Mouse (Mus musculus): ENCODE data around the gene Ptgfrn.

DNA sequence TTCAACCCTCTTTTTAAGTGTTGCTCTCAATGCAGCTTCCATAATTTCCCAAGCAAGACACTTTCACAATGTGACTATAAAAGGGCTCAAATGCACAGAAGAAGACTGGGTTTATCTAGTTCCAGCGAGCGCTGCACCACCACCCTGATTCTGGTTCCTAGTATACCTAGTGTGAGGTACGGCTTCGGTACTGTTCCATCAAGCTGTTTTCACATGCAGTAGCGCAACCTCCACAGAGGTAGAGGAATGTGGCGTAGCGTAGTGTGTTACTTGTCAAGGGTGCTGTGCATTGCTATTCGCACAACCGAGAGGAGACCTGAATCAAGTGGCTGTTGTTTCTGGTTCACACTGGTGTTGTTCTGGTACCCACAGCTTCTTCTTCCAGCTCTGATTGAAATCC lies 24.8 kb upstream of the Ptgfrn start:
- no peak for TF ChIP-seq MAX (IDR thresholded peaks at IDR 0.05; ENCODE audit: low read depth)
- TF ChIP-seq POLR2A (IDR thresholded peaks at IDR 0.05; ENCODE audit: insufficient read length, low read depth), result no peak
- TF ChIP-seq E2F4 (IDR thresholded peaks at IDR 0.05; ENCODE audit: insufficient read depth), result no peak
- TF ChIP-seq USF1 (IDR thresholded peaks at IDR 0.05; ENCODE audit: low read depth), result no peak
- TF ChIP-seq MYOG (IDR thresholded peaks at IDR 0.05; ENCODE audit: control insufficient read depth in 1 of 3, insufficient read depth in 1 of 3, insufficient read length in 2 of 3, low read depth in 2 of 3), result no peak
- TF ChIP-seq CEBPB (IDR thresholded peaks at IDR 0.05; ENCODE audit: insufficient read depth, poor library complexity, severe bottlenecking), result no peak
- no peak for TF ChIP-seq TCF3 (IDR thresholded peaks at IDR 0.05; ENCODE audit: insufficient read length, low read depth)

All from myocyte (in vitro differentiated cells).